Mouse (Mus musculus): ENCODE data around the gene Plekha5. TPM values are rescaled to one million over a fixed set of nuclear protein-coding genes. Genes with fewer than 3 reads are reported as not detected.
"Not testable (repeated sequence)": the region's sequence is repeated elsewhere in the genome, so short reads cannot be mapped to it uniquely, and the experiment has no call there.

The Plekha5 gene
- total and polyA plus RNA-seq, 3 experiments: 0.55 TPM; not detected in 2

DNA sequence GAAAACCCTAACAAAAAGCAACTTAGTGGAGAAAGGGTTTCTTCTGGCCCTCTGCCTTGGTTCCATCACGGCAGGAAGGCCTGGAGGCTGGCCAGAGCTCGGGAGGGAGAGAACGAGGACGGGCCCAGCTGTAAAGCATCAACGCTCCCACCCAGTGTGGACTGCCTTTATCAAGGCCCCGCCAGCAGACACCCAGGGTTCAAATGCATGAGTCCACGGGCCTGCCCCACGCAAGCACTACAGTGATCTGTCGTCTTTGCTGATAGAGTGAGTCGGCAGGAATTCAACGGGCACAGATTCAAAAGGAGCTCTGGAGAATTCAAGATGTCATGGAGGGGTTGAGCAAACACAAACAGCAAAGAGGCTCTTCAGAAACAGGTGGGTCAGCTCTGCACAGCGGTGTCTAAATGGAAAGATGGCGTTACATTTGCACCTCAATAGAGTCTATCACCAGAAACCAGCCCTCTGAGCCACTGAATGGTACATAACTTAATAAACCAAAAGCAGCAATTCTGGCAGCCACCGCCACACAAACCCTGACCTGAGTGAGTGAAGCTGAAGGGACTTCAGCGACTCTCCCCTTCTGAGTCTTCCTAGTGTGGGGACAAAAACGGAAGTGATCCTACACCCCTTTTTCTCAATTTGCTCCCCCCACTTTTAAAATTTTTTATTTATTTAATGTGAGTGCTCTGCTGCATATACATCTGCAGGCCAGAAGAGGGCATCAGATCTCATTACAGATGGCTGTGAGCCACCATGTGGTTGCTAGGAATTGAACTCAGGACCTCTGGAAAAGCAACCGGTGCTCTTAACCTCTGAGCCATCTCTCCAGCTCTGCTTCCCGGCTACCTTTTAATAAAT is 153.3 kb downstream of the Plekha5 start:
- H3K9me3 ChIP-seq (replicated peaks): peaks cover 15% of the 10 kb centered on the region
- no peak for ATAC-seq (ENCODE audit: extremely low read depth, insufficient number of reproducible peaks, low FRiP score, poor library complexity, severe bottlenecking)

DNA sequence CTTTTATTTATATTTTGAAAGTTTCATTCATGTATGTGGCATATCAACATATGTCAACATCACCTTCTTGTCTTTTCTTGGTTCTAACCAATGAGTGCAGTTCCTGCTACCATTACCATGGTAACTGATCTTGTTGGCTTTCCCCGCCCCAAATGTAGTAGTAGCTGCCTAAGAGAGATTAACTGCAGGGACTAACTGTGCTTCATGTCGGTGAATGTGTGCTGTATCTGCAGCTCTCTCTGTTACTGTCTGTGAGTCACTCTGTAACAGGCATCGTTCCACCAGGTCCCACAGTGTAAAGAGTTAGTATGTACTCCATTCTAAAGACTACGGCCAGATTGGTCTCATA is 153.9 kb downstream of the Plekha5 start:
- TF ChIP-seq GATA2 (IDR thresholded peaks at IDR 0.05; ENCODE audit: borderline replicate concordance, low read depth, low read length): no peak
- no peak for TF ChIP-seq GATA1 (IDR thresholded peaks at IDR 0.05; ENCODE audit: borderline replicate concordance, low read length)
- no peak for TF ChIP-seq POLR2AphosphoS5 (IDR thresholded peaks at IDR 0.05; ENCODE audit: insufficient replicate concordance, low read depth, low read length)
- no peak for TF ChIP-seq TAL1 (conservative IDR thresholded peaks at IDR 0.05; ENCODE audit: low read depth, low read length)
- no peak for TF ChIP-seq CTCF (IDR thresholded peaks at IDR 0.05; ENCODE audit: low read depth, low read length)
- Histone ChIP-seq H3K4me1 (ENCODE audit: insufficient read depth, low read depth, low read length) (no peaks in the 10 kb centered on the region), H3K9me3 (replicated peaks) (peaks cover 15% of the 10 kb centered on the region), H3K36me3 (replicated peaks) (no peaks in the 10 kb centered on the region), H3K4me3 (ENCODE audit: low read depth, low read length) (no peak overlapping the region), H3K27me3 (ENCODE audit: insufficient read depth, low read length) (no peaks in the 10 kb centered on the region)
- DNase-seq (ENCODE audit: low spot score) (no peak), ATAC-seq (ENCODE audit: extremely low read depth, insufficient number of reproducible peaks, low FRiP score, poor library complexity, severe bottlenecking) (no peak)

More for the DNA sequence above, 153.3 kb downstream of the Plekha5 start:
- no peak for TF ChIP-seq GATA1 (IDR thresholded peaks at IDR 0.05; ENCODE audit: borderline replicate concordance, low read length)
- TF ChIP-seq POLR2AphosphoS5 (IDR thresholded peaks at IDR 0.05; ENCODE audit: insufficient replicate concordance, low read depth, low read length): no peak
- no peak for TF ChIP-seq TAL1 (conservative IDR thresholded peaks at IDR 0.05; ENCODE audit: low read depth, low read length)
- DNase-seq (ENCODE audit: low spot score): no peak
- H3K4me1 ChIP-seq (ENCODE audit: insufficient read depth, low read depth, low read length): no peaks in the 10 kb centered on the region
- no peaks in the 10 kb centered on the region for H3K36me3 ChIP-seq (replicated peaks)
- no peaks in the 10 kb centered on the region for H3K27me3 ChIP-seq (ENCODE audit: insufficient read depth, low read length)
- no peak overlapping the region for H3K4me3 ChIP-seq (ENCODE audit: low read depth, low read length)

DNA sequence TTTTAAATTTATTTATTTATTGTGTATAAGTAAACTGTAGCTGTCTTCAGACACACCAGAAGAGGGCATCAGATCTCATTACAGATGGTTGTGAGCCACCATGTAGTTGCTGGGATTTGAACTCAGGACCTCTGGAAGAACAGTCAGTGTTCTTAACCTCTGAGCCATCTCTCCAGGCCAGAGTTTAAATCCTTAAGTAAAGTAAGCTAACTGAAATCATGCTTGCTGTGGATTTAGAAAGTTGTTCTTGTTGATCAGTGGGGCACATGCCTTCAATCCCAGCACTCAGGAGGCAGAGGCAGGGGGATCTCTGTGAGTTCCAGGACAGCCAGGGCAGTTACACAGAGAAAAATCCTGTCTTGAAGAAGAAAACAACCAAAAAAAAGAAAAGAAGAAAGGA is 155.1 kb downstream of the Plekha5 start:
- not testable (repeated sequence) for H3K4me1 ChIP-seq (ENCODE audit: insufficient read depth, low read depth, low read length); DNase-seq (ENCODE audit: low spot score); H3K4me3 ChIP-seq (ENCODE audit: low read depth, low read length); ATAC-seq (ENCODE audit: extremely low read depth, insufficient number of reproducible peaks, low FRiP score, poor library complexity, severe bottlenecking); H3K27me3 ChIP-seq (ENCODE audit: insufficient read depth, low read length); H3K36me3 ChIP-seq (replicated peaks)
- peaks cover 21% of the 10 kb centered on the region for H3K9me3 ChIP-seq (replicated peaks)

DNA sequence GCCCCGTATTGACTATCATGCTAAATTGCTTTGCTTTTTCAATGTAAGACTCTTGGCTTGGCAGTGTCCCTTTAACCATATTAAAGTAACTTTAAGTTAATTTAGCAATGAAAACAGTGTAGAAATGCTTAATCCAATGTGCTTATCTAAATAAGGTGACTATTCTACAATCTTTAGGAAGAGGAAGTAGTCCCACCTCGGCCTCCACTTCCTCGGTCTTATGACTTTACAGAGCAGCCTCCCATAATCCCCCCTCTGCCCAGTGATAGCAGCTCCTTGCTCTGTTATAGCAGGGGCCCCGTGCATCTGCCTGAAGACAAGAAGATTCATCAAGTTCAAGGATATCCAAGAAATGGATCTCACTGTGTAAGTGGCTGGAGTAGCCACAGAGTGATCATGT is 156.3 kb downstream of the Plekha5 start:
- DNase-seq (ENCODE audit: low spot score) (no peak), ATAC-seq (ENCODE audit: extremely low read depth, insufficient number of reproducible peaks, low FRiP score, poor library complexity, severe bottlenecking) (no peak)
- TF ChIP-seq POLR2AphosphoS5 (IDR thresholded peaks at IDR 0.05; ENCODE audit: insufficient replicate concordance, low read depth, low read length) (no peak), GATA1 (IDR thresholded peaks at IDR 0.05; ENCODE audit: borderline replicate concordance, low read length) (no peak), GATA2 (IDR thresholded peaks at IDR 0.05; ENCODE audit: borderline replicate concordance, low read depth, low read length) (no peak), CTCF (IDR thresholded peaks at IDR 0.05; ENCODE audit: low read depth, low read length) (no peak), TAL1 (conservative IDR thresholded peaks at IDR 0.05; ENCODE audit: low read depth, low read length) (no peak)
- Histone ChIP-seq H3K4me3 (ENCODE audit: low read depth, low read length) (no peak overlapping the region), H3K27me3 (ENCODE audit: insufficient read depth, low read length) (no peaks in the 10 kb centered on the region), H3K9me3 (replicated peaks) (peaks cover 21% of the 10 kb centered on the region), H3K4me1 (ENCODE audit: insufficient read depth, low read depth, low read length) (no peaks in the 10 kb centered on the region), H3K36me3 (replicated peaks) (no peaks in the 10 kb centered on the region)

DNA sequence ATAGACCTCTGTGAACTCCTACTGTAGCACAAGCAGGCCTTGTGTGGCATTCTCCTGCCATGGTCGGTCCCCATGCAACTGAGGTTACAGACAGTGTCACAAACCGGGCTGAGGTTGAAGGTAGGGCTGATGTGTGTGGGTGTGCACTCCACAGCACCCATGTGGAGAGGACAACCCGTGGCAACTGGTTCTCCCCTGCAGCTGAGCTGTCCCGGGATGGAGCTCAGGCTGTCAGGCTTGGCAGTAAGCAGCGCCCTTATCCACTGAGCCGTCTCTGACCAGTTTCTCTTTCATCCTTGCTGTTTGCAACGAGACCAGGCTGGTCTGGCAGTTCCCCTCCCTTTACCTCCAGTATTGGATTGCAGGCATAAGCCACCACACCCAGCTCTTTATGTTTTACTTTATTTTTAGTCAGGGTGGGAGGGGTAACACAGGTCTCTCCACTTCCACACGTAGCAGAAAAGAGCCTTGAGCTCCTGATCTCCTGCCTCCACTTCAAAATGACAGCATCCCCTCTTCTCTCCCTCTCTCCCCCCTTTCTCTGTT is 162.9 kb downstream of the Plekha5 start:
- TF ChIP-seq POLR2AphosphoS5 (IDR thresholded peaks at IDR 0.05; ENCODE audit: insufficient replicate concordance, low read depth, low read length): no peak
- TF ChIP-seq GATA1 (IDR thresholded peaks at IDR 0.05; ENCODE audit: borderline replicate concordance, low read length): no peak
- TF ChIP-seq CTCF (IDR thresholded peaks at IDR 0.05; ENCODE audit: low read depth, low read length): no peak
- TF ChIP-seq TAL1 (conservative IDR thresholded peaks at IDR 0.05; ENCODE audit: low read depth, low read length): no peak
- TF ChIP-seq GATA2 (IDR thresholded peaks at IDR 0.05; ENCODE audit: borderline replicate concordance, low read depth, low read length): no peak
- DNase-seq (ENCODE audit: low spot score) (no peak), ATAC-seq (ENCODE audit: extremely low read depth, insufficient number of reproducible peaks, low FRiP score, poor library complexity, severe bottlenecking) (no peak)
- no peaks in the 10 kb centered on the region for H3K36me3 ChIP-seq (replicated peaks)
- peaks cover 35% of the 10 kb centered on the region for H3K9me3 ChIP-seq (replicated peaks)
- H3K4me3 ChIP-seq (ENCODE audit: low read depth, low read length): no peak overlapping the region
- H3K27me3 ChIP-seq (ENCODE audit: insufficient read depth, low read length): no peaks in the 10 kb centered on the region
- H3K4me1 ChIP-seq (ENCODE audit: insufficient read depth, low read depth, low read length): no peaks in the 10 kb centered on the region

DNA sequence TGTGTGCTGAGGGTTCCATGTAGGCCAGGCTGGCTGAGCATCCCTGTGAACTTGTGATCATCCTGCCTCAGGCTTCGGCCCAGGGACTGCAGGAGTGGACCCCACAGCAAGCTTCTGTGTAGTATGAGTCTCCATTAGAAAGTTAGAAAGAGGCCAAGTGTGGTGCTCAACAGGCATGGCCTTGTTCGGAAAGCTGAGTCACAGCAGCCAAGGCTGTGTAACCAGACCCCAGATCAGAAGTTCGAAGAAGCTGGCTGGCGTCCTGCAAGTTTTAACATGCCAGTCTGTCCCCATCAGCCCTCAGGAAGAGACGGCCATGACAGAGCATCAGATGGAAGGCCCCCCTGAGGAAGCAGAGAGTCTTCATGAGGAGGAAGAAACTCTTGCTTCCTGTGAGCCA is 167.5 kb downstream of the Plekha5 start:
- H3K36me3 ChIP-seq (replicated peaks): no peaks in the 10 kb centered on the region

More for the DNA sequence above, 167.5 kb downstream of the Plekha5 start:
- Histone ChIP-seq H3K4me1 (ENCODE audit: insufficient read depth, low read depth, low read length) (no peaks in the 10 kb centered on the region), H3K4me3 (ENCODE audit: low read depth, low read length) (no peak overlapping the region), H3K27me3 (ENCODE audit: insufficient read depth, low read length) (no peaks in the 10 kb centered on the region), H3K9me3 (replicated peaks) (peaks cover 53% of the 10 kb centered on the region)
- TF ChIP-seq POLR2AphosphoS5 (IDR thresholded peaks at IDR 0.05; ENCODE audit: insufficient replicate concordance, low read depth, low read length) (no peak), GATA2 (IDR thresholded peaks at IDR 0.05; ENCODE audit: borderline replicate concordance, low read depth, low read length) (no peak), CTCF (IDR thresholded peaks at IDR 0.05; ENCODE audit: low read depth, low read length) (no peak), GATA1 (IDR thresholded peaks at IDR 0.05; ENCODE audit: borderline replicate concordance, low read length) (no peak), TAL1 (conservative IDR thresholded peaks at IDR 0.05; ENCODE audit: low read depth, low read length) (no peak)
- no peak for ATAC-seq (ENCODE audit: extremely low read depth, insufficient number of reproducible peaks, low FRiP score, poor library complexity, severe bottlenecking)
- no peak for DNase-seq (ENCODE audit: low spot score)

Measured in G1E (cell line).